Mouse (Mus musculus) embryonic fibroblast, embryonic 13.5 days (primary cell): ENCODE measurements around the gene Zfp865. TPM values are rescaled to one million over a fixed set of nuclear protein-coding genes. Genes with fewer than 3 reads are reported as not detected.

Experiments used
- H3K27ac ChIP-seq: 2 replicates; pipeline ENCODE4 v1.5.1; 2012; ENCODE audit warnings: low read length, control low read depth, inconsistent platforms; ENCODE audit not compliant: insufficient read depth
- H3K4me1 ChIP-seq: 2 replicates; pipeline ENCODE4 v1.6.1; 2011; ENCODE audit warnings: low read length; ENCODE audit not compliant: control insufficient read depth, insufficient read depth
- H3K4me3 ChIP-seq: 2 replicates; pipeline ENCODE4 v1.5.1; 2011; ENCODE audit warnings: mild to moderate bottlenecking, control low read depth, low read length; ENCODE audit not compliant: insufficient read depth
- CTCF ChIP-seq: IDR thresholded peaks from 2 replicates; pipeline ENCODE4 v1.5.1; 2011; ENCODE audit warnings: mild to moderate bottlenecking, control low read depth, low read length, moderate library complexity, borderline replicate concordance; ENCODE audit not compliant: insufficient read depth
- POLR2A ChIP-seq: IDR thresholded peaks from 2 replicates; pipeline ENCODE4 v1.6.1; 2011; ENCODE audit warnings: low read depth, mild to moderate bottlenecking, control low read depth, low read length, moderate library complexity
- polyA plus RNA-seq: library from polyadenylated mRNA; stranded (reverse); fragments of >200 nt; gene quantifications from 2 replicates; pipeline ENCODE4 v1.2.4, GENCODE M21; 2011; ENCODE audit warnings: low read depth; ENCODE audit not compliant: missing spikeins, insufficient read length

Zfp865 gene
- 23.4 and 29.4 TPM in 2 replicates for polyA plus RNA-seq

- TF ChIP-seq POLR2A (peak; percentile 63), CTCF (no peak)
Measured at GRCm38 (mm10) chr7:5020000-5020681, at the start of gene Zfp865, which contains the start of gene Ccdc106. Gene Zfp865 (plus strand): TSS chr7:5020376. Gene Ccdc106 (plus strand): TSS chr7:5020553.

GRCm38 (mm10) chr7:4971068-4971467, 49.1 kb upstream of the Zfp865 start, which contains the start of gene Sbk3:
Gene Sbk3 (minus strand): TSS chr7:4971168.
- TF ChIP-seq CTCF (no peak), POLR2A (no peak)
- Histone ChIP-seq H3K27ac (no peak within 1 kb of the TSS), H3K4me1 (no peaks in the 10 kb centered on the region), H3K4me3 (no peak within 1 kb of the TSS)

More at GRCm38 (mm10) chr7:5020000-5020681, at the start of gene Zfp865, which contains the start of gene Ccdc106:
- H3K4me3 ChIP-seq = peak within 1 kb of the TSS; percentile 94
- peaks cover 2% of the 10 kb centered on the region; the same call in 1 of the 2 replicates for H3K4me1 ChIP-seq
- H3K27ac ChIP-seq = peak within 1 kb of the TSS; percentile 97

GRCm38 (mm10) chr7:4971710-4972109, 48.5 kb upstream of the Zfp865 start:
- Histone ChIP-seq H3K4me1 (no peaks in the 10 kb centered on the region), H3K27ac (no peak overlapping the region), H3K4me3 (no peak overlapping the region)
- no peak for TF ChIP-seq POLR2A
- no peak for TF ChIP-seq CTCF

GRCm38 (mm10) chr7:4972321-4973047, 47.7 kb upstream of the Zfp865 start:
- TF ChIP-seq CTCF (no peak), POLR2A (no peak)
- no peak overlapping the region for H3K27ac ChIP-seq
- H3K4me1 ChIP-seq = no peaks in the 10 kb centered on the region
- no peak overlapping the region for H3K4me3 ChIP-seq

- TF ChIP-seq POLR2A = no peak
- no peak for TF ChIP-seq CTCF
- Histone ChIP-seq H3K4me1 (no peaks in the 10 kb centered on the region), H3K27ac (no peak overlapping the region), H3K4me3 (no peak overlapping the region)
Measured at GRCm38 (mm10) chr7:4975455-4975854, 44.7 kb upstream of the Zfp865 start.

- TF ChIP-seq POLR2A (no peak), CTCF (no peak)
- Histone ChIP-seq H3K27ac (no peak overlapping the region), H3K4me1 (no peaks in the 10 kb centered on the region), H3K4me3 (no peak overlapping the region)
Measured at GRCm38 (mm10) chr7:4976832-4977231, 43.3 kb upstream of the Zfp865 start.

GRCm38 (mm10) chr7:4988250-4988649, 31.9 kb upstream of the Zfp865 start:
- TF ChIP-seq POLR2A (no peak), CTCF (no peak)
- no peaks in the 10 kb centered on the region for H3K4me1 ChIP-seq
- H3K27ac ChIP-seq = no peak overlapping the region
- H3K4me3 ChIP-seq = no peak overlapping the region

- Histone ChIP-seq H3K4me3 (no peak overlapping the region), H3K4me1 (no peaks in the 10 kb centered on the region), H3K27ac (no peak overlapping the region)
- TF ChIP-seq POLR2A = no peak
- TF ChIP-seq CTCF = no peak
Measured at GRCm38 (mm10) chr7:4993347-4993998, 26.7 kb upstream of the Zfp865 start.

- TF ChIP-seq CTCF (no peak), POLR2A (no peak)
- H3K27ac ChIP-seq = no peak overlapping the region
- H3K4me1 ChIP-seq = no peaks in the 10 kb centered on the region
- no peak overlapping the region for H3K4me3 ChIP-seq
Measured at GRCm38 (mm10) chr7:4993999-4994788, 26.0 kb upstream of the Zfp865 start.
